Mouse (Mus musculus) G1E (cell line): ENCODE measurements at regions not wholly inside any gene's neighbourhood (a gene's known extent, or its start where the extent isn't known, plus 50 kb on each side); places are given as distances from the start of the nearest gene placed in this dataset.

ENCODE experiments used
- GATA1 ChIP-seq: IDR thresholded peaks from 2 replicates; pipeline ENCODE4 v1.6.1; 2012; ENCODE audit warnings: borderline replicate concordance, low read length, inconsistent platforms, mixed read lengths
- GATA2 ChIP-seq: IDR thresholded peaks from 2 replicates; pipeline ENCODE4 v1.6.1; 2012; ENCODE audit warnings: low read depth, low read length, inconsistent platforms, borderline replicate concordance

DNA sequence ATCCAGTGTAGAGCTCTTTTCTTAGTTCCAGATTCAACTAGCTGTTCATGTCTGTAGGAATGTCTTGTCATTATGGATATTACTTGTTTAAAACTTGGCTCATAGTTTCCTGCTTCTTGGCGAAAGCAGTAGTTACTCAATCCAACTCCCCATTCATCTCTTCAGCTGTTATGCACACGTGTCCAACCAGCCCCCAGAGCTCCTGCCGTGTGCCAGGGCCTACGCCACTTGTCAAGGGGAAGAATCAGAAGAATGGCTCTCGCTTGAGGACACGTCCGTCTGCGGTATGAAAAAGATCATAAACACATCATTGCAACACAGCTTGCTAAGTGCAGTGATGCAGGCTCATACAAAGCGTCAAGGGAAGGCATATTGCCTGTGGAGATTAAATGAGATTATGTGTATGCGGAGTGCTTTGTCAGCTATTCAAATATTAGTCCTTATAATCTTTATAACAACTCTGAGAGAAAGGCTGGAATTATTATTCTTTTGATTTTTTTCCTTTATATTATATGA lies 223.0 kb upstream of the Chd6 start:
- no peak for TF ChIP-seq GATA2
- TF ChIP-seq GATA1, result no peak
